Mouse (Mus musculus): Measurements from ENCODE around the gene Map3k10.

DNA sequence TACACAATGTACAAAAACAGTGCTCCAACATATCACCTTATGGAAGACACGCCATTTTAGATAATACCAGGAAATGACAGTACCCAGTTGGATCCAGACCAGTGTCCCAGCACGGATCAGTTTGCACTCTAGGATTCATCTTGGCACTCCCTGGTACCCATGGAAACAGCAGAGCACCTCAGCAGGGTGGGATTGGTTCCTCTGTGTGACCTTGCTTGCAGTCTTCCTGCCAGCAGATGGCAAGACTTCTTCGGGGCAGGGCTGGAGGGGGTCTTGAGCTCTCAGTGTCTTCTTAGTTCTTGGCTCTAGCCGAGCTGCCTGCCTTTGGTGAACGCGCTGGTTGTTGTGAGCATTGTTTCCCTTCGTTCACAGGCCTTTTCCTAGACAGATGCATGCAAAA lies 46.7 kb downstream of the Map3k10 start:
- TF ChIP-seq CTCF (IDR thresholded peaks at IDR 0.05; ENCODE audit: insufficient read depth, low read depth, low read length) (no peak), POLR2A (IDR thresholded peaks at IDR 0.05; ENCODE audit: insufficient read depth, low read depth, low read length) (no peak)
